Mouse (Mus musculus) liver, embryonic 14.5 days (tissue): Measurements from ENCODE around the gene Cyb561d2. TPM values are rescaled to one million over a fixed set of nuclear protein-coding genes. Genes with fewer than 3 reads are reported as not detected.

Experiments used
- ATAC-seq: fragments of 200-750 bp; cut with Nextera tagmentation; 2 replicates; pipeline ENCODE4 v1.8.0; 2017; ENCODE audit warnings: moderate number of reproducible peaks, mild to moderate bottlenecking, moderate library complexity; ENCODE audit not compliant: insufficient read depth
- DNase-seq, 3 experiments: peaks; one replicate each; pipeline ENCODE4 v3.0.0-alpha.2; 2012 to 2013; ENCODE audit warnings: low read depth in 3 of 3, low spot score in 3 of 3
- H3K27ac ChIP-seq: fragments of 300-500 bp; sonication (generic); 2 replicates; pipeline ENCODE4 v1.5.1; 2014; ENCODE audit warnings: moderate library complexity, mild to moderate bottlenecking, control low read depth, inconsistent platforms
- H3K27me3 ChIP-seq: fragments of 300-500 bp; sonication (generic); 2 replicates; pipeline ENCODE4 v1.6.1; 2014; ENCODE audit warnings: mild to moderate bottlenecking, low read length, moderate library complexity; ENCODE audit not compliant: control insufficient read depth, insufficient read depth
- H3K36me3 ChIP-seq: fragments of 300-500 bp; sonication (generic); replicated peaks from 2 replicates; pipeline ENCODE4 v1.6.1; 2014; ENCODE audit warnings: low read depth; ENCODE audit not compliant: control insufficient read depth, insufficient read depth
- H3K4me1 ChIP-seq, 2 experiments: fragments of 200-500 bp in 1 of 2; fragments of 300-500 bp in 1 of 2; sonication (generic) in 1 of 2; replicated peaks; 2 replicates each; pipeline ENCODE4 v1.6.1; 2012 to 2014; ENCODE audit warnings: antibody characterized with exemption in 1 of 2, inconsistent platforms in 1 of 2, low read length in 1 of 2; ENCODE audit not compliant: control insufficient read depth in 2 of 2, insufficient read depth in 2 of 2
- H3K4me2 ChIP-seq: fragments of 300-500 bp; sonication (generic); 2 replicates; pipeline ENCODE4 v1.6.1; 2014; ENCODE audit warnings: low read depth, mild to moderate bottlenecking, control low read depth, moderate library complexity
- H3K4me3 ChIP-seq, 2 experiments: fragments of 200-500 bp in 1 of 2; fragments of 300-500 bp in 1 of 2; sonication (generic) in 1 of 2; 2 replicates each; pipeline ENCODE4 v1.5.1; 2012 to 2014; ENCODE audit warnings: low read depth in 2 of 2, low read length in 2 of 2, mild to moderate bottlenecking in 2 of 2, control low read depth in 1 of 2, inconsistent platforms in 1 of 2, moderate library complexity in 1 of 2; ENCODE audit not compliant: insufficient read depth in 1 of 2
- H3K9ac ChIP-seq: fragments of 300-500 bp; sonication (generic); replicated peaks from 2 replicates; pipeline ENCODE4 v1.6.1; 2014; ENCODE audit warnings: mild to moderate bottlenecking, control low read depth, moderate library complexity
- H3K9me3 ChIP-seq: fragments of 300-500 bp; sonication (generic); 2 replicates; pipeline ENCODE4 v1.6.1; 2016; ENCODE audit warnings: low read length, mixed read lengths; ENCODE audit not compliant: control insufficient read depth
- CTCF ChIP-seq: IDR thresholded peaks from 2 replicates; pipeline ENCODE4 v1.5.1; 2016; ENCODE audit warnings: antibody characterized with exemption, low read depth, control low read depth
- EP300 ChIP-seq: IDR thresholded peaks from 2 replicates; pipeline ENCODE4 v1.6.1; 2016; ENCODE audit warnings: antibody characterized with exemption, low read depth
- WGBS: fragments of 180-500 bp; shearing (Covaris S2); extraction: QIAGEN DNeasy Blood & Tissue Kit; methylation state at CpG from one replicate; pipeline ENCODE4 v1.1.7; 2014; ENCODE audit not compliant: insufficient replicate concordance; 5-methylcytosine and 5-hydroxymethylcytosine counted together
- polyA plus RNA-seq, 2 experiments: library from polyadenylated mRNA; depleted of rRNA in 1 of 2; stranded (reverse) in 1 of 2; unstranded in 1 of 2; fragments of >200 nt; fragmentation: Nextera tagmentation in 1 of 2; extraction: Ambion mirVana in 1 of 2; gene quantifications; 2 replicates each; pipeline versions ENCODE4 v1.2.1 to v1.2.3; 2012 to 2014

Gene Cyb561d2
- polyA plus RNA-seq, 2 experiments: 9.8 to 14.1 TPM

DNA sequence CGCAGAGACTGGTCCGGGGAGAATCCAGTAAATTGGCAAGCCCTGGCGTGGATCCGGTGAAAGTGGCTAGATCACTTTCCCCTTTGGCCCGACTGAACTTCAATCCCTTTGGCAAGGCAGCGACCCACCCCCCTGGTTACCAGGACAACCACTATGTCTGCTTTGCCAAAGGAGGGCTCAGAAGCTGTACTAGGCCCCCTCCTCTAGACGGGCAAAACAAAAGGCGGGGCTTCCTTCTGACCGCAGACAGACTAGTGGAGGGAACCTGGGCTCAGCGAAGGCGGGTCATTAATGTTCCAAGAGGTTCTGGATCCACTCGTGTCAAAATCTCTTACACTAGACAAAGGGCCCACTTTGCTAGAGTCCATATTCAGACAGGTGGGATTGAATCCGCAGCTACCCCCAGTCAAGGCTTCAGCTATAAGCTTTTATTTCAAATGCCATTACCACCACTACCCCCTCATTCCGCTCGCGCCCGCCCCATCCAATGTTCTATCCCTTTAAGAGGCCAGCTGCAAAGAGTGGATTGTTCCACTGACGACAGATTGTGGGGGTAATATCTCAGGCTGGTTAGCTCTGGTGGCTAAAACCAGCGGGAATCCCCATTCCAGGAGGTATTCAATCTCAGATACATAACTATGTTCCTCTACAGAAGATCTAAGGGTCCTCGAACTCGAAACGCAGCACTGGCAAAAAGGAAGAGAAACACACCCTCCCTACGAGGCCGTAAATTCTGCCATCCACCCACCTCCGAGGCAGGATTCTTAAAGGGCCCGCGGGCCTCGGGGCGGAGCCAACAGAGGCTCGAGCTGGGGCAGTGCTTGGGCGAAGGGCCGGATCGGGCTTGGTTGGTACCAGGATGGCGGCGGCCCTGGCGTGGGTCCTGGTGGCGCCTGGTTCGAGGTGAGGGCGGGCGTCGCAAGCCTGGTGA, 26.6 kb upstream of the Cyb561d2 start:
- H3K9ac ChIP-seq: peak overlapping the region; percentile 87
- H3K4me2 ChIP-seq: peak overlapping the region; percentile 85
- WGBS: under 1% methylated on average over 41 of the region's 41 CpGs
- peak overlapping the region; percentile 86 to 88 for H3K4me3 ChIP-seq
- H3K9me3 ChIP-seq: no peaks in the 10 kb centered on the region
- peaks cover 12% of the 10 kb centered on the region for H3K36me3 ChIP-seq
- TF ChIP-seq CTCF (no peak), EP300 (peak; percentile 57)
- ATAC-seq: peak; percentile 79
- H3K27ac ChIP-seq: peak overlapping the region; percentile 84
- peak; percentile 80 to 82 (median 81) for DNase-seq
- H3K4me1 ChIP-seq: peaks cover 48 to 63% of the 10 kb centered on the region in 2 experiments
- H3K27me3 ChIP-seq: no peaks in the 10 kb centered on the region

DNA sequence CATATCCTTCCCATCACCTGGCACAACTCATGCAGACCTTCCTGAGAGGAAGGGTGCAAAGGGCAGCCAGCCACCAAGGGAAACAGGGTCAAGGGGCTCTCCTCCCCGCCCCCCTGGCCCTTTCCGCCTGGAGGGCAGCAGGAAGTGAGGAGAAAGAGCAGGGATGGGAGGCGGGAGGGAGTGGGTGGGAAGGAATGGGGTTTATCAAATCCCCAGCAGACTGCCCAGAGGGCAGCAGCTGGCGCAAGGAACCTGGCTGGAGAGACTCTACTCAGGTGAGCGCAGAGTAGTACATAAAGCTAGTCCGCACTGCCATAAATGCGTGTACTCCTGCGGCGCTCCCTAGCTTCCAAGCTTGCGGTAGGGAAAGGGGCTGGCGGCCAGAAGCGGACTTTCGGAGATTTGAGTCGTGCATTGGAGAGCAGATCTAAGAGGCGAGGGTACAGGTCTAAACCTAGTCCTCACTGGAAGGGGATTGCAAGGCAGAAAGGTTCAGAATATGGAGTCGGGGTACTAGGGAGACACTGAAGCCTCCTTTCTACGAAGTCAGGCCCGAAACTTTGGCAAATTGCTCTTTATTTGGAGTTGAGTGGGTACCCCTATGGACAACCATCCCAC, 25.8 kb upstream of the Cyb561d2 start, which contains the start of gene Hyal2:
Gene Hyal2 (plus strand): TSS at position 244 of the 618 bp plus-strand sequence.
- Histone ChIP-seq H3K9ac (peak within 1 kb of the TSS; percentile 87), H3K4me3 (peak within 1 kb of the TSS; percentile 86 to 88), H3K27me3 (no peaks in the 10 kb centered on the region), H3K4me1 (peaks cover 49 to 60% of the 10 kb centered on the region in 2 experiments), H3K27ac (peak within 1 kb of the TSS; percentile 84), H3K9me3 (no peaks in the 10 kb centered on the region), H3K4me2 (peak within 1 kb of the TSS; percentile 85), H3K36me3 (peaks cover 9% of the 10 kb centered on the region)
- WGBS: 45% methylated on average over 18 of the region's 18 CpGs
- no peak for ATAC-seq
- TF ChIP-seq CTCF: no peak
- TF ChIP-seq EP300: no peak
- no peak for DNase-seq

GRCm38 (mm10) chr9:107566855-107567254, 24.9 kb upstream of the Cyb561d2 start:
- H3K9me3 ChIP-seq: no peaks in the 10 kb centered on the region
- no peak overlapping the region for H3K9ac ChIP-seq
- no peaks in the 10 kb centered on the region for H3K27me3 ChIP-seq
- TF ChIP-seq EP300 (no peak), CTCF (no peak)
- peak overlapping the region; percentile 0; the same call in 1 of the 2 replicates for H3K4me2 ChIP-seq
- H3K4me1 ChIP-seq: peaks cover 39 to 54% of the 10 kb centered on the region in 2 experiments
- peak overlapping the region; percentile 38; the same call in 1 of the 2 replicates for H3K27ac ChIP-seq
- WGBS: 49% methylated on average over 3 of the region's 3 CpGs
- H3K36me3 ChIP-seq: peaks cover 3% of the 10 kb centered on the region
- no peak overlapping the region for H3K4me3 ChIP-seq
- no peak for DNase-seq
- no peak for ATAC-seq

DNA sequence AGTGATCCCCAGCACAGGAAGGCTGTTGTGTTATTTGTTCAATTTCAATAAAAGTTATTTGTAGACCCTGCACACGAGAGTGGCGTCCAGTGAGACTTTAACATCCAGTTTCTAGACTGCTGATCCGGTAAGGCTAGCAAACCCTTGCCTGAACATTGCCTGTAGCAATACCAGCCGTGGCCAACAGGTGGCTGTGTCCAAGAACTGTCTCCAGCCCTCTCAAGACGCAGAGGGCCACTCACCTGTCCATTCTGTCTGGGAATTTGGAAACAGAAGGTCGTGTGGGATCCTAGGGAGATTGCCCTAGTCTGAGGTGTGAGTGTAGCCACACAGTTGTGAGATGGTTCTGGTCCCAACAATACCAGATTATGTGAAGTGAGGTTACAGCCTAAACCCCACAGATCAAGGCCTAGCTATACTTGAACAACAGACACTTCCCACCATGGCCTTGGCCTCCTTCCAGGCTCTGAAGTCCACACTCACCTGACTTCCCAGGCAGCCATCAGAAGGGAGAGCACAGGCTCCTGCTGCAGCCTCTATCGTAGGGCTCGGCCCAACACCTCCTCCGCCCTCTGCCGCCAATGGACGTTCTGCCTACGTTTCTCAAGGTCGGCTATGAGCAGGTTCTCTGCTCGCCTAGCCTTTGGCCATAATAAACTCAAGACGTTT, 24.2 kb upstream of the Cyb561d2 start:
- no peaks in the 10 kb centered on the region for H3K9me3 ChIP-seq
- H3K4me3 ChIP-seq: no peak overlapping the region
- 48% methylated on average over 15 of the region's 15 CpGs for WGBS
- no peak overlapping the region; the same call in 1 of the 2 replicates for H3K27ac ChIP-seq
- no peak for DNase-seq
- no peak overlapping the region for H3K9ac ChIP-seq
- TF ChIP-seq EP300: no peak
- TF ChIP-seq CTCF: peak; percentile 97
- H3K4me2 ChIP-seq: peak overlapping the region; percentile 5
- no peak for ATAC-seq
- H3K27me3 ChIP-seq: no peaks in the 10 kb centered on the region
- H3K4me1 ChIP-seq: peaks cover 32 to 47% of the 10 kb centered on the region in 2 experiments
- peaks cover 3% of the 10 kb centered on the region for H3K36me3 ChIP-seq
